Mouse (Mus musculus) myocyte (in vitro differentiated cells): Measurements from ENCODE around the gene Slc34a2. TPM values are rescaled to one million over a fixed set of nuclear protein-coding genes. Genes with fewer than 3 reads are reported as not detected.

Source experiments
- H3K27me3 ChIP-seq: one replicate; pipeline ENCODE4 v1.6.1; 2011; ENCODE audit not compliant: control insufficient read depth, insufficient read depth, insufficient read length
- H3K36me3 ChIP-seq: one replicate; pipeline ENCODE4 v1.6.1; 2011; ENCODE audit not compliant: control insufficient read depth, insufficient read depth
- H3K4me2 ChIP-seq: one replicate; pipeline ENCODE4 v1.6.1; 2011; ENCODE audit warnings: low read depth, control low read depth
- H3K4me3 ChIP-seq: one replicate; pipeline ENCODE4 v1.5.1; 2011; ENCODE audit warnings: mild to moderate bottlenecking, control low read depth, moderate library complexity
- H3K79me2 ChIP-seq: one replicate; pipeline ENCODE4 v1.6.1; 2011; ENCODE audit not compliant: control insufficient read depth, insufficient read depth
- H3ac ChIP-seq: one replicate; pipeline ENCODE4 v1.6.1; 2011; ENCODE audit not compliant: control insufficient read depth, insufficient read length
- CEBPB ChIP-seq: IDR thresholded peaks from 2 replicates; pipeline ENCODE4 v1.6.1; 2011; ENCODE audit warnings: mild to moderate bottlenecking, moderate library complexity; ENCODE audit not compliant: poor library complexity, insufficient read depth, severe bottlenecking
- E2F4 ChIP-seq: IDR thresholded peaks from one replicate; pipeline ENCODE4 v1.6.1; 2011; ENCODE audit warnings: mild to moderate bottlenecking, control low read depth, moderate library complexity; ENCODE audit not compliant: insufficient read depth
- MAX ChIP-seq: IDR thresholded peaks from one replicate; pipeline ENCODE4 v1.6.1; 2011; ENCODE audit warnings: low read depth, mild to moderate bottlenecking, control low read depth
- MYOD1 ChIP-seq, 3 experiments: IDR thresholded peaks; one replicate each; pipeline ENCODE4 v1.6.1; 2011; ENCODE audit warnings: control low read depth in 2 of 3, low read depth in 2 of 3, mild to moderate bottlenecking in 2 of 3, moderate library complexity in 1 of 3; ENCODE audit not compliant: insufficient read length in 2 of 3, control insufficient read depth in 1 of 3
- MYOG ChIP-seq, 3 experiments: IDR thresholded peaks; one replicate each; pipeline ENCODE4 v1.6.1; 2011; ENCODE audit warnings: control low read depth in 2 of 3, low read depth in 2 of 3, mild to moderate bottlenecking in 2 of 3; ENCODE audit not compliant: insufficient read length in 2 of 3, control insufficient read depth in 1 of 3, insufficient read depth in 1 of 3
- POLR2A ChIP-seq: IDR thresholded peaks from one replicate; pipeline ENCODE4 v1.6.1; 2011; ENCODE audit warnings: low read depth, mild to moderate bottlenecking, control low read depth, moderate library complexity; ENCODE audit not compliant: insufficient read length
- POLR2AphosphoS2 ChIP-seq: IDR thresholded peaks from one replicate; pipeline ENCODE4 v1.6.1; 2011; ENCODE audit warnings: low read depth, control low read depth; ENCODE audit not compliant: insufficient read length
- REST ChIP-seq: IDR thresholded peaks from one replicate; pipeline ENCODE4 v1.6.1; 2011; ENCODE audit warnings: mild to moderate bottlenecking, control low read depth, moderate library complexity; ENCODE audit not compliant: insufficient read depth, insufficient read length
- SRF ChIP-seq: IDR thresholded peaks from one replicate; pipeline ENCODE4 v1.6.1; 2011; ENCODE audit warnings: low read depth; ENCODE audit not compliant: control insufficient read depth, insufficient read length
- TCF12 ChIP-seq: IDR thresholded peaks from one replicate; pipeline ENCODE4 v1.6.1; 2011; ENCODE audit warnings: mild to moderate bottlenecking, control low read depth; ENCODE audit not compliant: poor library complexity, insufficient read depth, severe bottlenecking
- TCF3 ChIP-seq: IDR thresholded peaks from one replicate; pipeline ENCODE4 v1.6.1; 2011; ENCODE audit warnings: low read depth, control low read depth; ENCODE audit not compliant: insufficient read length
- USF1 ChIP-seq: IDR thresholded peaks from one replicate; pipeline ENCODE4 v1.6.1; 2011; ENCODE audit warnings: low read depth, mild to moderate bottlenecking, control low read depth, moderate library complexity
- polyA plus RNA-seq: library from polyadenylated mRNA; unstranded; fragments of >200 nt; fragmentation: generic; extraction: Trizol; gene quantifications from one replicate; pipeline ENCODE4 v1.2.1, GENCODE M21; 2012; ENCODE audit warnings: missing spikeins

Gene Slc34a2
- polyA plus RNA-seq, 1 experiment = not detected

GRCm38 (mm10) chr5:53078453-53078852 lies 40.6 kb downstream of the Slc34a2 start:
- Histone ChIP-seq H3K36me3 (no peaks in the 10 kb centered on the region), H3K79me2 (no peaks in the 10 kb centered on the region), H3K4me2 (no peak overlapping the region), H3K27me3 (peaks cover 13% of the 10 kb centered on the region), H3K4me3 (no peak overlapping the region), H3ac (no peak overlapping the region)
- TF ChIP-seq MYOG (IDR thresholded peaks at IDR 0.05; ENCODE audit: control insufficient read depth in 1 of 3, insufficient read depth in 1 of 3, insufficient read length in 2 of 3, low read depth in 2 of 3) (no peak), MAX (no peak), USF1 (no peak), POLR2A (no peak), E2F4 (no peak), SRF (no peak), REST (no peak), CEBPB (no peak), POLR2AphosphoS2 (no peak), TCF3 (no peak), MYOD1 (IDR thresholded peaks at IDR 0.05; ENCODE audit: control insufficient read depth in 1 of 3, insufficient read length in 2 of 3, low read depth in 2 of 3) (no peak), TCF12 (no peak)

DNA sequence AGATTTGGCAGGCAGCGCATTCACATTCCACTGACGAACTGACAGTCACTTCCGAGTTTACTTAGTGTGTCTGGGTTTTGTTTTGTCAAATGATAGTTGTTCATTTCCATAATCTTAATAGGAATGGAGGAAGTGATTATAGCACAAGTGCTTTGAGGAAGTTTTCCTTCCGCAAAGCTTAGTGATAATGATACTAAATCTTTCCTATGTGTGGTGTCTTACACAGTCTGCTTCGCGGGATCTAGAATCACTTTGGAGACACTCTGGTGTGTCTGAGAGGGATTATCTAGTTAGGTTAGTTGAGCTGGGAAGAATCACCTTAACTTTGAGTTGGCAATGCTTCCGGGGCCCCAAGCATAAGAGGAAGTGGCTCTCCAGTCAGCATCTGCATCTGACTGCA lies 49.6 kb downstream of the Slc34a2 start:
- H3K4me2 ChIP-seq = no peak overlapping the region
- no peak for TF ChIP-seq MYOD1 (IDR thresholded peaks at IDR 0.05; ENCODE audit: control insufficient read depth in 1 of 3, insufficient read length in 2 of 3, low read depth in 2 of 3)
- no peaks in the 10 kb centered on the region for H3K79me2 ChIP-seq

GRCm38 (mm10) chr5:53091331-53091730 lies 53.5 kb downstream of the Slc34a2 start:
- TF ChIP-seq USF1 (no peak), MYOG (IDR thresholded peaks at IDR 0.05; ENCODE audit: control insufficient read depth in 1 of 3, insufficient read depth in 1 of 3, insufficient read length in 2 of 3, low read depth in 2 of 3) (no peak), MAX (no peak), CEBPB (no peak), POLR2AphosphoS2 (no peak), POLR2A (no peak), TCF3 (no peak), REST (no peak), TCF12 (no peak), MYOD1 (IDR thresholded peaks at IDR 0.05; ENCODE audit: control insufficient read depth in 1 of 3, insufficient read length in 2 of 3, low read depth in 2 of 3) (no peak), E2F4 (no peak), SRF (no peak)
- no peak overlapping the region for H3K4me2 ChIP-seq
- H3K36me3 ChIP-seq = no peaks in the 10 kb centered on the region
- H3K79me2 ChIP-seq = no peaks in the 10 kb centered on the region
- no peak overlapping the region for H3ac ChIP-seq
- H3K27me3 ChIP-seq = no peaks in the 10 kb centered on the region
- H3K4me3 ChIP-seq = no peak overlapping the region

More for the DNA sequence above, 49.6 kb downstream of the Slc34a2 start:
- H3K4me3 ChIP-seq = no peak overlapping the region
- no peak overlapping the region for H3ac ChIP-seq
- H3K27me3 ChIP-seq = no peaks in the 10 kb centered on the region
- H3K36me3 ChIP-seq = no peaks in the 10 kb centered on the region

DNA sequence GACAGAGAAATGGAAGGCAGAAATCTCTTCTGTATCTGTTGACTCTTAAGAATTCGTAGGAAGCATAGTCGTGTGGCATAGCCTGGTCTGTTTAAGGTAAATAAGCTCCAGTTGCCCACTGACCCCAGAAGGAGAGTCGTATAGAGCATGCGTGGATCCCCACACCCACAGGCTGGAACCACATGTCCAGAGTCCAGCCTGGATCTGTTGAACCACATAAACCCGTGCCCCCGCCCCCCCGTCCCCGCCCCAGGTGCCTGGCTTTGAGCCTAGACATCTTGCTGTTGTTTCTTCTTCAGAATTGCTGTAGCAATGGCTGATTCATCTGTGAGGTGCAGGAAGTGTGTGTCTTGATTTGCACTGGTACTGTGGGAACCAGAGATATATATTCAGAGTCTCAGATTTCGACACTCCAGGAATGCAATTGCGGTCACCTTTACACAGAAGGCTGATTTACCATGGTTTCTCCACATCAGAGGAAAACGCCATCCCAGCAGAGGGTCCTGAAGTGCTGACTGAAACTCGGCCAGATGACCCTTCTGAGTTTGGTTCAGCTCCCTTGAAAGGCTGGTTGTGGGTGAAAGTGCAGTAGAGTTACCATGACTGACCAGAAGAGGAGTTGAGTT lies 64.1 kb downstream of the Slc34a2 start:
- H3K27me3 ChIP-seq = no peaks in the 10 kb centered on the region
- no peak overlapping the region for H3K4me3 ChIP-seq
- peak overlapping the region; percentile 53 for H3K4me2 ChIP-seq
- H3ac ChIP-seq = no peak overlapping the region
- H3K36me3 ChIP-seq = no peaks in the 10 kb centered on the region
- TF ChIP-seq POLR2A (no peak), CEBPB (peak; percentile 76)
- H3K79me2 ChIP-seq = no peaks in the 10 kb centered on the region

DNA sequence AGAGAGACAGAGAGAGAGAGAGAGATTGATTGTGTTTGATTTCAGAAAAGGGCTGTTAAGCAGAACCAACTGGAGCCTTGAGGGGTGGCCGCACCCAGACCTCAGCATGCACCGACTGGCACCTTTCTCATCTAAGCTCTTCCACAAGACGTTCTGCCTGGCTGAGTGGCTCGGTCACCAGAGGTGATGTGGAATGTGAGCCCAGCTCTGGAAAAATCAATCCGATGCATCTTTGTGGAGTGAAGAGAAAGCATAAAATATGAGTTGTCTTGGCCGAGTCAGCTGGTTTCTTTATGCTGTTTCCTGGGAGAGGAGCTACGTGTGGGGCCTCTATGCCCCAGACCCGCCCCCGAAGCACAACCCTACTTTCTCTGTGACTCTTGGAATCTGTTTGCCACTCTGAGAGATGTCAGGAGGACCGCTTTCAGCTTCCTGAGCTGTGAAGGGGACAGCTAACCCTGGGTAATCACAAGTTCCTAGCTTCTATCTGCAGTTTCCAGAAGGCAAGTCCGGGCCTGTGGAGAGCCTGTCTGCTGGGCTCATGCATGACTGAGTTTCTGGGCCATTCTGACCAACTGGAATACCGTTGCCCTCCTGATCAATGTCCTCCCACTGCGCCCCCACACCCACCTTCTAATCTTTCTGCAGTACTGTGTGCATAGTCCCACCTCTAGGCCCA lies 66.4 kb downstream of the Slc34a2 start:
- Histone ChIP-seq H3K4me3 (no peak overlapping the region), H3K4me2 (no peak overlapping the region), H3K27me3 (no peaks in the 10 kb centered on the region), H3K79me2 (no peaks in the 10 kb centered on the region), H3ac (no peak overlapping the region), H3K36me3 (no peaks in the 10 kb centered on the region)
- no peak for TF ChIP-seq E2F4
- no peak for TF ChIP-seq MYOG (IDR thresholded peaks at IDR 0.05; ENCODE audit: control insufficient read depth in 1 of 3, insufficient read depth in 1 of 3, insufficient read length in 2 of 3, low read depth in 2 of 3)
- no peak for TF ChIP-seq MAX
- TF ChIP-seq POLR2A = no peak
- TF ChIP-seq REST = no peak
- no peak for TF ChIP-seq MYOD1 (IDR thresholded peaks at IDR 0.05; ENCODE audit: control insufficient read depth in 1 of 3, insufficient read length in 2 of 3, low read depth in 2 of 3)
- no peak for TF ChIP-seq USF1
- TF ChIP-seq TCF3 = no peak
